Mouse (Mus musculus) embryonic stem cell, embryonic (primary cell): ENCODE measurements around the gene Thrb.

Experiments used
- CTCF ChIA-PET, 4 experiments: fragments of 300-600 bp in 2 of 4; fragments of 350-600 bp in 2 of 4; sonication (Branson Sonifier 250); formaldehyde crosslinking; loops; one replicate each; lab custom pipeline; 2022; ENCODE audit warnings: inconsistent platforms in 2 of 4; lab: Charles Lee
- POLR2A ChIA-PET, 4 experiments: fragments of 300-600 bp in 2 of 4; fragments of 350-600 bp in 2 of 4; sonication (Branson Sonifier 250); formaldehyde crosslinking; loops; one replicate each; lab custom pipeline; 2022; ENCODE audit warnings: antibody characterized with exemption in 4 of 4, inconsistent platforms in 1 of 4; lab: Charles Lee

The Thrb gene

DNA sequence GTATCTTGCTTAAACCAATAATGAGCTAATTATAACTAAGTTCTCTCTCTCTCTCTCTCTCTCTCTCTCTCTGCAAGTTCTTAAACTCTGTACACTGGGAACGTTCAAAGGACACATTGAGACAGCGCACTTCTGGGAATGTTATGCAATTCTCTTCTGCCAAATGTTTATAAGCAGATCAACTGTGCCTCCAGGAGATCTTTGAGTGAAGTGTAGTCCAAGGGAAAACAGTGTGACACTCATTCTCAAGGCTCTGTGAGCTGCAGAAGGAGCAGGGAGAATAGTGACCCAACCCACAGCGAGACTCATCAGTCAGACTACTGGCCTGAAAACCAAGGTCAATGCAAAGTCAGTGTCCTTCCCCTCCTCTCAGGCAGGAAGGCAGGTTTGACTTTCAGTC, 87.9 kb downstream of the Thrb start:
- CTCF ChIA-PET = no interaction called here
- POLR2A ChIA-PET = no interaction called here

DNA sequence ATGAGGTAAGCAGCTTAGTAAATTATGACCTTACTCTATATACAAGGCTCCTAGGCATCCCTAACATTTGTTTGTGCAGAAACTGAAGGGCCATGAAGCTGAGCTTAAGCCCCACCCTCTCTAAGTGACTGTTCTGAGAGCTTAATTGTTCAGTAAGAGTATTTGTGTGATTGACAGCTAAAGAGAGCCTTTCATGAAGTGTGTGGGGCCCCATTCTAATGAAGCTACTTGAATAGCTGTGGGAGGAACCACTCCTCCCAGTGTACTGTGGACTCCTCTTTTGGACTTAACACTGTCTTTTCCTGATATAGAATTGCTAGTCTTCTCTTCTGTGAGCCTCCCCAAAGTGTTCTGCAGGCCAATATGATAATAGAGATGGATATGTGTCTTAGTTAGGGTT, 88.9 kb downstream of the Thrb start:
- CTCF ChIA-PET = interaction anchor here in 1 of 4 experiments (0.5 kb wide), 1 partner anchor 33 kb away, joined by 3 read pairs; no protein-coding TSS in a partner anchor
- POLR2A ChIA-PET = no interaction called here

DNA sequence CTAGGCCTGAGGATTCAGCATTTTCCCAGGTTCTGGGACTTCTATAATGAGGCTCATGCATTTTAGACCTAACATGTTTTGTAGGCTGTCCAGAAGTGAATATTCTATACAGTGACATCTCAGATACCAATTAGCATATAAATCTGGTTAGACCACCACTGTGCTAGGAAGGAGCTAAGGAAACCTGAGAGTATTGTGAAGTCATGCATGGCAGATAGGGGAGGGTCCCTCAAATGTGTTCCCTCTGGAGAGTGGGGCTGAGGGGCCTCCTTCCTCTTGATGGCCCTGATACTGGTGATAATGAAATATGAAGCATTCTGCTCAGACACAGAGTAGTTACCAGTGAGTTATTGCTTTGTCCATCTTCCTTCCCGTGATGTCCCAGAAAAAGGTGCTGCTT, 91.8 kb downstream of the Thrb start:
- CTCF ChIA-PET = no interaction called here
- POLR2A ChIA-PET = interaction anchor here in 1 of 4 experiments (0.7 kb wide), 1 partner anchor 25 kb away, joined by 3 read pairs; no protein-coding TSS in a partner anchor

DNA sequence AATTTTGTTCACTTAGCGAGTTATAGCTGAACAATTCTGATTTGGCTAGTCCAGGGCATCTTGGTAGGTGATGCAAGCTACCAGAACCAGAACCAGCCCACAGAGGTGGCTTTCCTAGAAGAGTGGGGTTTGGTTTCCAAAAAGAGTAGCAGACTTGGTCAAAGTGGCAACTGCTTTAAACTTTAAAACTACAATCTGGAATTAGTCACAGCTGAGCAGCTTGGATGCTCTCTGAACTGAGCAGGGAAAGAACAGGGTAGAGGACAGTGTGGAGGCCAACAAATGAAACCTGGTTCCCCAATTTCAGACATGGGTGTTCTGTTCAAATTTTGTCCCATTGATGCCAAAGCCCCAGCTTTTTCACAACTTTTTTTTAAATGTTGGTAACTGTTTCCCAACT, 93.4 kb downstream of the Thrb start:
- ChIA-PET POLR2A (no interaction called here), CTCF (no interaction called here)

DNA sequence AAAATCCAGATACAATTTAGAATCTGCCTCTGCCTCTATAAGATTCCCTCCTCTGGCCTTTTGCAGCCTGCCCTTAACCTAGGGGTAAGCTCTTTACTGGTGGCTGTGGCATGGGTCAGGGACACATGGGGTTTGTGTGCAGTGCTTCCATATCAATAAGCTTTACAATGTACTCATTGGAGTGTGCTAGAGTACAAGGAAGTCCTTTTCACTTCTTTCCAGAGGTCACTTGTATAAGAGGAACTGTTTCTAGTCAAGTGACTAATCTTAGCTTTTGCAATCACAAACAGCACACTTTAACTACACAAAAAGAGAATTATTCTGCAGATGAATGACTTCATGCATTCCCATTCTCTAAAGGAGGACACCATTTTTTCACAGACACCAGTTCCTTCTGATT, 96.7 kb downstream of the Thrb start:
- POLR2A ChIA-PET = no interaction called here
- CTCF ChIA-PET = no interaction called here

DNA sequence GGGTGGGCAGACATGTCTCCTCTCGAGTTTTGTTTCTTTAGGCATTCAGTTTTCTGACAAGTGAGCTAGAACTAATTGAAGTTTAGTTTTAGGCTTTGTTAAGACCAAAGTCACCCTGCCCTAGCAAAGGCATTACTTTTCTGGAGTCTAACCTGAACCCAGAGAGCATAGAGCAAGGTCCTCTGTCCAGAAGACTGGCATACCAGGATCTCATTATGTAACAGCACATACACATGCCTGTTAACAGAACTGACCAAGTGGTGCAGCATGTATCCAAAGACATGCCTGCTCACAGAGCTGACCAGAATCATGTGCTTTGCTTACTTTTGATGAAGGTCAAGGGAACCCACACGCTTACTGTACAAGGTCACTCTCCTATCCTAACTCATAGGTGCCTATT, 107.9 kb downstream of the Thrb start:
- POLR2A ChIA-PET = interaction anchor here in 1 of 4 experiments (0.6 to 0.9 kb wide), 2 partner anchors 12 to 14 kb away, joined by 3 to 5 read pairs; no protein-coding TSS in a partner anchor
- CTCF ChIA-PET = no interaction called here

- CTCF ChIA-PET = no interaction called here
- POLR2A ChIA-PET = interaction anchor here in 1 of 4 experiments (0.9 kb wide), 1 partner anchor 12 kb away, joined by 3 read pairs; no protein-coding TSS in a partner anchor
These were observed 114.3 kb downstream of the Thrb start for GRCm38 (mm10) chr14:17774404-17774803.

- ChIA-PET POLR2A (interaction anchor here in 1 of 4 experiments (0.5 to 1.4 kb wide), 2 partner anchors 14 to 458 kb away, joined by 3 to 5 read pairs; no protein-coding TSS in a partner anchor), CTCF (interaction anchor here in 1 of 4 experiments (0.7 kb wide), 1 partner anchor 33 kb away, joined by 3 read pairs; no protein-coding TSS in a partner anchor)
These were observed 121.9 kb downstream of the Thrb start for GRCm38 (mm10) chr14:17781921-17782320.

DNA sequence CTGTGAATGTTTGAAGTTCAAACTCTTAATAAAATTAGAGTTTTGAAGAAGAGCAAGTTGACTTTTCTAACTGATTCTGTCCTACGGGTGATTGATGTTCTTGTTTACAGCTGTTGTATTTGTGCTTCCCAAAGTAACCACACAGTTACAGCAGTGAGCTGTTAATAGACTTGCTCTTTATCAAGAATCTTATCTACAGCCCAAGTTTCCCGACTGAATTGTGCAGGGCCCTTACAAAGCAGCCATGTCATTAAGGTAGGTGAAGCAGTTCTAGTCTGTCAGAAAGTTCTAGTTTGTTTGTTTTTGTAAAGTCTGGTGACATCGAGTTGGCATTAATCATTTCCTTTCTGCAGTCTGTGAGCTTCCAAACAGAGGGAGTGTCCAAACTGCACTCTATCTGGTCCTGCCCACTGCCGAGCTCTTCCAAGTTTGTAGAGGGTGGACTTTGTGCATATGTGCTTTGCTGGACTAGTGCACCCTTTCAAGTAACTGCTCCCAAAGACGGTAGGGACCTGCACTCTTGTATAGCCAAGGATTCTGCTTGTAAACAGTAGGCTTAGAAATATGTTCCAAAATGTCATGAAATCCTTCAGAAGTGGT, 124.2 kb downstream of the Thrb start:
- CTCF ChIA-PET = interaction anchor here in 1 of 4 experiments (0.6 kb wide), 1 partner anchor 776 kb away, joined by 3 read pairs; no protein-coding TSS in a partner anchor
- POLR2A ChIA-PET = no interaction called here

- ChIA-PET POLR2A (interaction anchor here in 1 of 4 experiments (1.0 kb wide), 1 partner anchor 10 kb away, joined by 3 read pairs; no protein-coding TSS in a partner anchor), CTCF (no interaction called here)
These were observed 125.3 kb downstream of the Thrb start for GRCm38 (mm10) chr14:17785370-17785769.

- CTCF ChIA-PET = no interaction called here
- POLR2A ChIA-PET = interaction anchor here in 1 of 4 experiments (1.0 kb wide), 1 partner anchor 11 kb away, joined by 3 read pairs; no protein-coding TSS in a partner anchor
These were observed 126.2 kb downstream of the Thrb start for GRCm38 (mm10) chr14:17786249-17786648.

GRCm38 (mm10) chr14:17803934-17804602, 144.0 kb downstream of the Thrb start:
- ChIA-PET CTCF (no interaction called here), POLR2A (no interaction called here)

DNA sequence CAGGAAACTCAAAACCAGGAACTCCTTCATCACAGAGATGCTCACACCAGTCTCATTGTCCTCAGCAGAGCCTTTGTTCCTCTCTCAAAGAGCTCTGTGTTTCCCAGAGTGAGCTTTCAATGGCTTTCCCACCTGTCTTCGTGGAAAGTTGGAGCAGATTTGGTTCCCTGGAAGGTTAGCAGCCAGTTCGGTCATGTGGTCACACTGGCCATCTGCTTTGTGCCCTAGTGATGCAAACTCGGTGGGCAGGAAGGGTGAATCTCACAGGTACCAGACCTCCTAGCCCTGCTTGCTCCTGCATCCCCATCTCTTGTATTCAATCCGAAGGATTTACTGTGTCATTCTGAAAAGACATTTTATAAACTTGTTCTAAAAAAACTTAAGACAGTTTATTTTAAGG, 151.0 kb downstream of the Thrb start:
- CTCF ChIA-PET = no interaction called here
- POLR2A ChIA-PET = no interaction called here

DNA sequence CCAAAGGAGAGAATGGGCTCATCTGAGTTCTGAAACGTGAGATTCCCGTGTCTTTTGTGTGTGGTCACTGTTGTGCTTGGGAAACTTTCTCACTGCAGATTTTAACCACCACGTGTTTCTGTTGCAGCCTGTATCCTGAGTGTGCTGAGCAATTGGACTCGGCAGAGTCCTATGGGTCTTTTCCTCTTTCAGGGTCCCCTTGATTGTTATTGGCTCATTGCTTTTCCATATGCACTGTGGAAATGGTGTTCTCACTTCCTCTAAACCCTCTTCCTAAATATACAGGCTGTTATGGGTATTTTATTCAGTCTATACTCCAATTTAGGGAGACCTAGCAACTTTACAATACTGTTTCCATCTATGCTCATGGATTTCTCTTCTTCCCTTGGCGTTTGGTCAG, 152.4 kb downstream of the Thrb start:
- ChIA-PET POLR2A (interaction anchor here in 1 of 4 experiments (0.6 kb wide), 1 partner anchor 340 kb away, joined by 3 read pairs; no protein-coding TSS in a partner anchor), CTCF (no interaction called here)

- ChIA-PET CTCF (no interaction called here), POLR2A (no interaction called here)
These were observed 155.0 kb downstream of the Thrb start for GRCm38 (mm10) chr14:17815103-17815502.

DNA sequence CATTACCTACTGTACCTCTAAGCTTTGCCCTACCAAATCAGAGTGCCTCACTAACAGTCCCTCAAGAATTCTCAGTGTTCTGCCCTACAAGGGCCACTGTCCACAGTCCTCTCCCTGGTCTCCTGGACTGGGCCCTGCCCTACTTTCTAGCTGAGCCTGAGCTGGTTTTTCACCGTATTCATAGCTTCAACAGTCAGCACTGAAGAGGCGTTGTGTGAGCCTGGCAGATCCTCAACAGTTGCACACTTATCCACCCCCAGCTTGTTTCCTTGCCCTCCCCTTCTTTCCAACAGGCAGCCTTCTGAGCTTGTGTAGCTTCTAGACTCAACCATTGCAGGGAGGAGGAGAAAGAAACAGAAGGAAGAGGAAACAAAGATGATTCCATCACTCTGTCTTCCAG, 158.0 kb downstream of the Thrb start:
- ChIA-PET CTCF (no interaction called here), POLR2A (interaction anchor here in 1 of 4 experiments (0.5 kb wide), 1 partner anchor 129 kb away, joined by 7 read pairs; no protein-coding TSS in a partner anchor)

- POLR2A ChIA-PET = no interaction called here
- CTCF ChIA-PET = no interaction called here
These were observed 162.7 kb downstream of the Thrb start for GRCm38 (mm10) chr14:17822754-17823153.

GRCm38 (mm10) chr14:17827401-17827800, 167.3 kb downstream of the Thrb start:
- ChIA-PET CTCF (no interaction called here), POLR2A (no interaction called here)

DNA sequence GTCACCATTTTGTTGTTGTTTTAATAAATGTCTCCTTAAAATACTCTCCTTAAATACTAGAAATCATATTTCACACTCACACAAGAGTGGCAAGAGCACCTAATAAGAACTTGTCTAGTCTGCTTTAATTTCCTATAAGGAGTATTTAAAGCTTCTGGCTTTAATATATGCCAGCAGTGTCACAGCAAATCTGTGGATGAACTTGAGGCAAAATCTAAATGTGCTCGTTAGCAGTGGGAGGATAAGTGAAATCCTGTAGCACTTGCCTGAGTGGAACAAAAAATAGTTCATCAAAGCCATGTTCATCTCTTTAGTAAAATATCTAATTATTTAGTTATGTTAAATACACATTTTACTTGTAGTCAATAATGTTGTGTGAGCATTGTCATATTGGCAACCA, 175.7 kb downstream of the Thrb start:
- ChIA-PET CTCF (no interaction called here), POLR2A (interaction anchor here in 1 of 4 experiments (0.9 kb wide), 1 partner anchor 443 kb away, joined by 3 read pairs; no protein-coding TSS in a partner anchor)

GRCm38 (mm10) chr14:17836766-17837165, 176.7 kb downstream of the Thrb start:
- CTCF ChIA-PET = no interaction called here
- POLR2A ChIA-PET = no interaction called here
